Mouse (Mus musculus): ENCODE measurements around the gene Zfp37.
"Not testable (repeated sequence)": the region's sequence is repeated elsewhere in the genome, so short reads cannot be mapped to it uniquely, and the experiment has no call there.

The Zfp37 gene

GRCm38 (mm10) chr4:62210035-62210434 is 20.8 kb downstream of the Zfp37 start:
- DNase-seq (ENCODE audit: extremely low read depth, low read depth), result no peak

DNA sequence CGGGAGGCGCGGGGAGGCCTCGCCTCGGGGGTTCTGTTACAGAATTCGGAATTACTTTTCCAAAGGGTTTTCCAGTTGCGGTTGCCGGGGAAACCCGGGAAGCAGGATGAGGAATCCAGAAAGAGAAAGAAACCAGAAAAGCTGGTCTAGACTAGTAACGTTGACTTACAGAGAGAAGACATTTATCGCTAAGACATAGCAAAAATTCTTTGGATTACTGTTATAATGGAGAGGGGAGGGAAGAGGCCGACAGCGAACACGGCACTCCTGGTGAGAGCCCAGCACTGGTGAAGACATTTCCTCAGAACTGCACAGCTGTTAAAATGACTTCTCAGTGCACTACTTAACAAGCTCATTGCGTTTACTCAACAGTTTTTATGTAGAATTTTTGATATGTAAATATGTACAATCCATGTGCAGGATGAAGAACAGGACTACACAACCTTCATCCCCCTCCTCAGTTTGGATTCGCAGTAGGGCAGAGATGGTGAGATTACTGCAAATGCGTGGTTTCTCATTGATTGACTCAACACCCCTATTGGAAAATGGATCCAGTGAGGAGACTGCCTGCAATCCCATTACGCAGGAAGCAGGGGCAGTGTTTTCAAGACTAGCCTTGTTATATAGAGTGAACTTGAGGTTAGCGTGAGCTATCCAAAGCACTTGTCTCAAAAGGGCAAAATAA is 22.0 kb downstream of the Zfp37 start:
- DNase-seq (ENCODE audit: extremely low read depth, low read depth), result no peak

- no peak for DNase-seq (ENCODE audit: extremely low read depth, low read depth)
These were observed 22.8 kb downstream of the Zfp37 start for GRCm38 (mm10) chr4:62207851-62208695.

DNA sequence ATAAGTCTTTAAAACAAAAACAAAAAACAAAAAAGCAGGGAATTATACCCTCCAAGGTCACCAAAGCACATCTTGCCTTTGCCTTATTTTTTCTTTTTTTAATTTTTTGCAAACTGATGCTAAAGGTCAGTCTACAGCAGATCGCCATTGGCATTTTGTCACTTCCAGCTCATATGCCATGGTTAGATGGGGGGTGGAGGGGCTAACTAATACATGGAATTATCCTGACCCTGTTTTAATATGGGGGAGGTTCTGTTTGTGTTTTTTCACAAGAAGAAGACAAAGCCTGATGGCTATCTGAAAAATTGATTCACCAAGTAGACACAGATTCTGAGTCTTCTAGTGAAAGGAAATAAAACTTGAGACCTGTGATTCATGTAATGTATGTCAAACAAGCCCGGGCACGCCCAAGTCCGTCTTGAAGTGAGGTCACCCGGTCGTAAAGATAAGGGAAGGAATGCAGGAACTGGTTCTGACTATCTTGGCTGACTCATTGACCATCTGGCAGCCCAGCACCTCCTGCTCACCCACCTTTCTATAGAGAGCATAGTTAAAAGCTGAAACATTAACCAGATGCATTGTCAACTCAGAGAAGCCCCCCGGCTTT is 30.8 kb downstream of the Zfp37 start:
- DNase-seq (ENCODE audit: extremely low read depth, low read depth), result no peak

- no peak for DNase-seq (ENCODE audit: extremely low read depth, low read depth)
These were observed 42.1 kb downstream of the Zfp37 start for GRCm38 (mm10) chr4:62188778-62189177.

DNA sequence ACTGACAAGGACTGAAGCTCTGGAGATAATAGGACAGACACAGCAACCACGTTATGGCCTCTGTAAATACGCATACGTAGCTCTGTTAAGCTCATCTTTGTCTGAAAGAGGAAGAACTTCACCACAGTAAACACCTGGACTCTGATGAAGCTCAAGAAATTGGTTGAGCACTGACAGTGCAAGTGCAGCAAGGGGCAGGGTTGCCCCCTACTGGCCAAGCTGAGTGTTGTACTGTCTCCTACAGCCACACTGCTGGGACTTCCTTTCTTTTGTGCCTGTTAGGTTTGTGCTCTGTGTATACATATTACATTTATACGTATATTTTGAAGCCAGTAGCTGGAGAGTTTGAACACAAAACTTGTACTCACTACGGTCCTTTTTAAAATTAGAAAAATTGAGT is 53.6 kb downstream of the Zfp37 start:
- no peak for DNase-seq (ENCODE audit: extremely low read depth, low read depth)

GRCm38 (mm10) chr4:62174471-62174870 is 56.4 kb downstream of the Zfp37 start:
- no peak for DNase-seq (ENCODE audit: extremely low read depth, low read depth)

DNA sequence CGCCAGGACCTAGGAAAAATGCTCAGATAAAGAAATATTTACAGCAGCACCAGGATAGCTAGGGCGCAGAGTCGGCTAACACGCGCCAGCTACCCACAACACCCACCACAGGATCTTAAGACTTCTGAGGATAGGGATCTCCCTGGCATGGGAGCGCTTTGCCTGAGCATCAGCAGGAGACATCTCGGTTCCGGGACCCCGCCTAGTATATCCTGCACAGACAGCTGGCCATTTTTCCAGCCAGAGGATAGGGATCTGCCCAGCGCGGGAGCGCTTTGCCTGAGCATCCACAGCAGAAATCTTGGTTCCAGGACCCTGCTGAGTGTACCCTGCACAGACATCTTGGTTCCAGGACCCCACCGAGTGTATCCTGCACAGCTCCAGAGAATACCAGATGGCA is 63.2 kb downstream of the Zfp37 start:
- DNase-seq (ENCODE audit: extremely low read depth, low read depth), result not testable (repeated sequence)

DNA sequence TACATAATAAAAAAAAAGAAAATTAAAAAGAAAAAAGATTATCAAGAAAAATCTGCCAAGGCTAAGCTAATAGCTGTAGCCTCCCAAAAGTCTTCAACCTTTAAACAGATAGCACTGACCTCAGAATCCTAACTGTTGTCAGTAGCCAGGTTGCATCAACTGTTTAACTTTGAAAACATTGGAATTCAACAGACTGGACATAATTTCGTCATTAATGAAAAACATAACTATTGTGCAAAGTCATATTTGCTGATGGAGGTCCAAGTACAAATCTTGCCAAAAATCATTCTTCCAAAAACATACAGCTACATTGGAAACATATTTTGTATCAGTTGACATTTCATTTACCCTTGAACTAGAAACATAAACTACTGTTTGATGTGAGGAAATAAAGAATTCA is 72.4 kb downstream of the Zfp37 start:
- DNase-seq (ENCODE audit: extremely low read depth, low read depth), result no peak

DNA sequence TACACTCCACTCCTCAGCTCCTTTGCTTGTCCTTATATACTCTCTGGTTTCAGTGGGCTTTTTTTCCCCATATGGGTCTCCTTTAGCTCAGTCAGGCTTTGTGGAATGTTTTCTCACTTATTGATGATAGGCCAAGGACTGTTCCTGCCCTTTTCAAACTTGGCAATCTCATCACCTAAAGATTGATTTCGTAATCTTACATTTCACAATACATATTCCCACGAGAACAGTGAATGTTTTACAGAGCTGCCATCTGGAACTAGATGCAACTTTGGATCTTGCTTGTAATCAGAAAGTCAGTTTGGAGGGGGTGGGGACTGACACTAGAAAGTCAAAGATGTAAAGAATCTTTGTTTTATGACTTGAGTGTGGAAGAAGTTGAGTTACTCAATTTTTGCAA is 80.0 kb downstream of the Zfp37 start, which contains the start of gene Mup21:
TSS of gene Mup21 (minus strand) at position 53 of the 400 bp plus-strand sequence.
- DNase-seq (ENCODE audit: extremely low read depth, low read depth), result no peak

Data from MEL-GATA-1-ER (cell line).